Mouse (Mus musculus) retina, postnatal 7 days (tissue): ENCODE measurements around the gene Mturn.

Source experiments
- DNase-seq: peaks from one replicate; pipeline ENCODE4 v3.0.0-alpha.2; 2012; ENCODE audit warnings: low read depth, low spot score

Gene Mturn

DNA sequence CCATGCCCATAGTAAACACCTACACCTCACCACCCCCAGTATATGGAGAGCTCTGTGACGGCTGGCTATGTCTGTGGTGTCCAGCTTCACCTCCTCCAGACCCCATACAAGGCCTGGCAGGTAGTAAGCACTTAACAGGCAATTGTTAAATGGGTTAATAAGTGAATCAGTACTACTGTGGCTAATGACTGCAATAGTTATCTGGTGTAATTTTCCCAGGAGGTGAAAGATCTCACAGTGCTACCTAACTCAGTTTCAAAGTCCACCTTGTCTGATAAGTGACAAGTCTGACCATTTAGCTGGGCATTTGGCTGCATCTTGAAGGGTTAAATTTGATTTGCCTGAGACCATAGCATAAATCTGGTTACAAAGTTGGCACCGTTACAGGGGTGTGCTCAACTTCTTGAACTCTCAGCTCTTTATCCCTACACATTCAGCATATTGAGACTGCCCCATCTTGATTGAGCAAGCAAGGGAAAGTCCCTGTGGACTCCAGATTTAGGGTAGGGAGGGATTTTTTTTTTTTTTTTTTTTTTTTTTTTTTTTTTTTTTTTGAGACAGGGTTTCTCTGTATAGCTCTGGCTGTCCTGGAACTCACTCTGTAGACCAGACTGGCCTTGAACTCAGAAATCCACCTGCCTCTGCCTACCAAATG lies 48.2 kb downstream of the Mturn start:
- no peak for DNase-seq

DNA sequence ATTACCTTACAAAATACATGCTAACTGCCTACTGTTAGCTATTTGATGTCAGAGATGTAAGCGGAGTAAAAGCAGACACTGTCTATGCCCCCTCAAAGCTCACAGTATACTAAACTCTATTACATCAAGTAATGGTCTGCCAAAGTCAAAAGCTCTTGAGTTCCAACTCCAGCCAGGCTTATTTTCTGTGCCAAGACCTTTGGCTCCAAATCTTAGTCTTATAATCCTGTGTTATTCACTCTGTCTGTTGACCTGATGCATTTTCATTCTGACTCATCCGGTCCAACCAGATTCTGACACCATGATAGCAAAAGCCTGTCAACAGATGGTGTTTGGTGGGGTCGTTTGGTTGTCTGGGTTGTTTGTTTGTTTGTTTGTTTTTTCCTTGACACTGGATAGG lies 50.3 kb downstream of the Mturn start:
- no peak for DNase-seq

DNA sequence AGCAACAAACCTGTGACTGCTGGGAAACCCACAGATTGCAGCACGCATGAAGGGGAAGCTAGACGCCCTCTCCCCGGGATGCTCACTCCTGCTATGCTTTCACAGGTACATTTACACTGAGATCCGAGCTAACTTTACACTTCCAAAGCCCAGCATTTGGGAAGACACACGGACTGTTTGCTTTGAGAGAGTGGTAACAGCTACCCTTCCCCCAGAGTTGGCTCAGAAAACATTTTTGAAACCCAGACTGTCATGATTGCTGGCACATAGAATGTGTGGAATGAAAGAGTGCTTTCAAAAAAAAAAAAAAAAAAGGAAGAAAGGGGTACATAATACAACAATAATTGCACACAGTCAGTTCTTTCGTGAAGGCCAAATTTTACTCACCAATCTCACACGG lies 51.3 kb downstream of the Mturn start:
- no peak for DNase-seq

DNA sequence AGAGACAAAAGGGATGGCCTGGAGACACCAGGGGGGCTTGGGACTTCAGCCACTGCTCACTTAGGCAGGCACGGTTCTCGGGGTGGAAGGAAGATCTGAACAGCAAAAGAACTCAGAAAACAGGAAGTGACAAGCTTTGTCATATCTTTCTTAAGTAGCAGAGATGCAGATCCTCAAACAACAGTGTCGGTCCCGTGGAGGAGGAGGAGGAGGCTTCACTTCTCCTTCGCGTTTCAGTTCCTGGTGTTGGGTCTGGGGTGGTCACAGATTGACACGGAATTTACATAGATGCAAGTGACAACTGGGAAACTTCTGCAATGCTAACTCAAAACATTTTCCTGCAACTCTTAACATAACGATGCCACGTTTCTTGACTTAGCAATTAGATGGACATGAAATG lies 54.7 kb downstream of the Mturn start:
- DNase-seq = no peak

DNA sequence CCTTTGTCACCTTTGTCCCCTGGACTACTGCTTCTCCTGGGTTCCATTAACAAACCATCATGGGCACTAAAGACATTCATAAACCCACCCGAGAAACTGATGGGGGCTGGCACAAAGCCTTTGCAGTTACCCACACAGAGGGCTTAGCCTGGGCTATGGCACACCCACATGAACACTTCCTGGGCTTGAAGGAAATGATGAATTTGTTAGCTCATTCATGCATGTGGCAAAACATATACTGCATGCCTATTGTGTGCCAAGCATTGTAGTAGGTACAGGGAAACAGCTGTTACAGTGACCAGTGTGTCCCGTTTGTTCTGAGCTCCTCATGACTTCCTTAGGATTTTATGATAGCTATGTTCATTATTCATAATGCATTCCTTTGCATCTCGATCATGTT lies 55.8 kb downstream of the Mturn start:
- no peak for DNase-seq

DNA sequence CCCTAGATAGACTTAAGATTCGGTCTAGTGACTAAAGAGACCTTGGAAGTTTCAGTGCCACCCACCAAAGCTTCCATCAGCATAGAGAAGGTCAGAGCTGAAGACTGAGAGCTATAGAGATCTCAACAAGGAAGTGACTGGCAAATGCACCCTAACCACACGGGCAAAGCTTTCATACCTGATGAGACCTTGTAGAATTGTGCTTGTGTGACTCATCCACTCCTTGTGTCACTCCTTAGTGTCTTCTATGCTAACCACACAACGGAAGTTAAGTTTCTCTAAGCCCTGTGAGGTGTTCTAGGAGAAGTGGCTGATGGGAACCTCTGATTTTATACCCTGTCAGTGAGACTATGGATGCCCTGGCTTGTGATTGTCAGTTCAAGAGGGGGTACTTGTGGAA lies 56.3 kb downstream of the Mturn start:
- no peak for DNase-seq

DNA sequence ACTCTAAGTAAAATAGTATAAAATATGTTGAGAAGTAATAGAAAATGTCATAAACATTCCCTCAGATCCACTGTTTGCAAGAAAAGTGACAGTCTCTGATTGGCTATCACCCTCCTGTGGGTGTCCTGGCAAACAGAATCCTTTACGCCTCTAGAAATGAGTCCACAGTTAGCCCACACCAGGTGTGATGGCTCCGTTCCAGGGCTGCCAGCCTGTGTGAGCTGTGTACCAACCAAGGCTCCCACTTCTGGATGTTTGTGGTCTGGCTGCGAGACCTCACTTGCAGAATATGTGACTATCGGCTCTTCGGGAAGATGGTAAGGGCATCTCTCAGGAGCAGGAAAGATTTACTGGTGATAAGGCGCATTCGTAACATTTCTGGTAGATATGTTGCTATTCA lies 67.6 kb downstream of the Mturn start:
- DNase-seq = no peak

DNA sequence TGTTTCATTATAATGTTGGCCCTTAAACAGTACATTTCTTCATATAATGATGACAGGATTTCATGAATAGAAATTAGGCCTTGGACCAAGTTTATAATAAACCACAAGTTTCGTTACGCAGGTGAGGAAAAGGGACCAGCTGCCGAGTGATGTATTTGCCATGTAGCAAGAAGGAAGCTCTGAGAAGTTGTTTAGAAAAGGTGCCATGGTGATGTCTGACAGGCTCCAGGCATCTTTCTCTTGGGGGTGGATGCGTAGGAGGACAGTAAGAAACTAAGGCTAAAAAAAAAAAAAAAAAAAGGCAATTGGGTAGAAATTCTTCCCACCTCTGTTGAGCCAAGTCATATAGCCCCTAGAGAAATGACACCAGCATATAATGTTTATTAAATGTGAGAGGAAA lies 70.2 kb downstream of the Mturn start:
- no peak for DNase-seq

DNA sequence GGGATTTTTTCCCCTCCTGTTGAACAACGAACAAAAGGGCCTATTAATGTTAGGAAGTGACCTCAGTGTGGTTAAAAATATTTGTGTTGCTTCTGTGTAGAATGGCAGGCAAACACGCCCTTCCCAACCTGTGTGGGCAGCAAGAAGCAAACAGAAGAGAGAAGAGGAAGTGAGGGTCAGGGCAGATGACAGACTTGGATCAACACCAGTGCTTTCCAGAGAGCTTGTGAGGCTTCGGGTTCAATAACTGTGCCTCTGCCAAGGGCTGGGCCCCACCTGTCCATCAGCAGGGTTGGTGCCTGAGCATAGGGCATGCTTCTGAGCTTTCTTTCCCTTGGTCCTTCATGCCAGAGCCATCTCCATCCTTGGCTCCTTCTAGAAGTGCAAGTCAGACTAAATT lies 70.7 kb downstream of the Mturn start:
- DNase-seq = no peak
